12 mouse cellular contexts compared by ENCODE assay signal in the genomic region with DNA sequence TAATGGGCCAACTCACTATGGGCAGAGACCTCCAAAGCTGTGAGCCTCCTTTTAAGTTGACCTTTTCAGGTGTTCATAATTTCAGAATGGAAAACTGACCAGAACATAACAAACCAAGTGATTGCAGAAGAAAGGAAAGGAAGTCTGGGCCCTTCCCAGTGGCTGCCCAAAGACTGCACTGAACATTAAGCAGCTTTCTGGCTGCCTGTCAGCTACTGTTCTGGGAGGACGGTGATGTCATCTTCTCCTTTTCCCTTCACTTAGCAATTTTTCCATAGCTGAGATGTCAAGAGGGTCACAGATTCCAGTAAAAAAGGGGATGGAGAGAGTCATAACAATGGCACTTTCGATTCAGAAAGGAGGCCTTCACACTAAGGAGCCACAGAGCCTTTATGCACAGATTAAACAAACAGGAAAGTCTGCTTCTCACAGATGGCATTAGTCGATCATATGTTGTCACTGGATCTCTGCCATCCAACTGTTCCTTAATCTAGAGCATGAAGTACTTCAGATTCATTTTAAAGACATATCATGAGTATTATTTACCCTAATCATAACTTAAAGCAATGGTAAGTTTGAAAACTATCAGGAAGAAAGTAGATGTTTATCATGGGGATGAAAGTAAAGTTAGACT.
DNase-seq lines count a peak whose midpoint lies in the region; ATAC-seq and TF ChIP-seq lines count a peak whose summit lies in the region.
"Had no signal": no experiment of that assay in that cellular context is flagged by ENCODE, and none has a peak within 500 bp of the region (broad histone marks: within the 10 kb centered on the region; RNA-seq: fewer than 3 reads in every experiment).

No protein-coding gene starts in this region.

- DNase-seq in heart, adult 2 months = no peak
- DNase-seq in adipocyte (ENCODE audit: low spot score) = peak; percentile 42
- peak; percentile 9 to 29 for DNase-seq in cerebellum, postnatal 36 days
- DNase-seq in layer of hippocampus, adult 8-10 months (ENCODE audit: low spot score in 2 of 2) = peak; percentile 47 to 71
- DNase-seq in ovary, postnatal 10 days (ENCODE audit: low spot score) = no peak
- no peak for DNase-seq in kidney, postnatal 10 days

- WGBS in heart, embryonic 12.5 days = 41% methylated on average over 3 of the region's 3 CpGs
- 27% methylated on average over 3 of the region's 3 CpGs for whole genome bisulfite sequencing in heart, adult 2 months

- no peak for TF ChIP-seq EP300 in heart, adult 2 months (IDR thresholded peaks at IDR 0.05; ENCODE audit: insufficient read depth, low read depth, low read length)

- no peak for TF ChIP-seq POLR2A in heart, adult 2 months (IDR thresholded peaks at IDR 0.05; ENCODE audit: insufficient read depth, low read depth, low read length)

- intact Hi-C loops in heart, adult 2 months (cut with DNase I) = no loop called here

- peak; percentile 73 for ATAC-seq in heart, embryonic 12.5 days (ENCODE audit: insufficient number of reproducible peaks, low FRiP score)

- H3K4me3 ChIP-seq in heart, embryonic 12.5 days = no peak overlapping the region
- H3K4me3 ChIP-seq in heart, adult 2 months = no peak overlapping the region
- H3K4me3 ChIP-seq: embryonic facial prominence, embryonic 12.5 days; kidney, embryonic 15.5 days; liver, embryonic 15.5 days; megakaryocyte, embryonic 14.5 days had no signal

- no peaks in the 10 kb centered on the region for H3K79me2 ChIP-seq in heart, adult 2 months (replicated peaks; ENCODE audit: control insufficient read depth, insufficient read depth, low read length)

- no peaks in the 10 kb centered on the region for H3K27me3 ChIP-seq in heart, embryonic 12.5 days (replicated peaks)
- H3K27me3 ChIP-seq in heart, adult 2 months (ENCODE audit: control insufficient read depth, insufficient read depth, low read length) = no peaks in the 10 kb centered on the region
- H3K27me3 ChIP-seq: embryonic facial prominence, embryonic 12.5 days; kidney, embryonic 15.5 days; liver, embryonic 15.5 days; megakaryocyte, embryonic 14.5 days had no signal

- no peak for TF ChIP-seq CTCF in heart, adult 2 months (IDR thresholded peaks at IDR 0.05)

- H3K9me3 ChIP-seq in heart, embryonic 12.5 days (replicated peaks) = no peaks in the 10 kb centered on the region
- H3K9me3 ChIP-seq: embryonic facial prominence, embryonic 12.5 days; kidney, embryonic 15.5 days; liver, embryonic 15.5 days had no signal

- no peaks in the 10 kb centered on the region for H3K36me3 ChIP-seq in heart, embryonic 12.5 days
- H3K36me3 ChIP-seq in heart, adult 2 months (ENCODE audit: control insufficient read depth, insufficient read depth, low read length) = no peaks in the 10 kb centered on the region
- H3K36me3 ChIP-seq: embryonic facial prominence, embryonic 12.5 days; kidney, embryonic 15.5 days; liver, embryonic 15.5 days had no signal

- no peak overlapping the region for H3K9ac ChIP-seq in heart, embryonic 12.5 days
- H3K9ac ChIP-seq in heart, adult 2 months (ENCODE audit: low read depth, low read length) = no peak overlapping the region
- H3K9ac ChIP-seq: embryonic facial prominence, embryonic 12.5 days; hindbrain, embryonic 14.5 days; kidney, embryonic 15.5 days; liver, embryonic 15.5 days had no signal

- H3K4me1 ChIP-seq in heart, embryonic 12.5 days (replicated peaks) = no peaks in the 10 kb centered on the region; the same call in 1 of the 2 replicates
- H3K4me1 ChIP-seq in heart, adult 2 months (ENCODE audit: control insufficient read depth, insufficient read depth, low read length) = peaks cover 2% of the 10 kb centered on the region
- H3K4me1 ChIP-seq: embryonic facial prominence, embryonic 12.5 days; kidney, embryonic 15.5 days; liver, embryonic 15.5 days; megakaryocyte, embryonic 14.5 days had no signal

- no peak overlapping the region for H3K4me2 ChIP-seq in heart, embryonic 12.5 days
- H3K4me2 ChIP-seq: embryonic facial prominence, embryonic 12.5 days; hindbrain, embryonic 14.5 days; kidney, embryonic 15.5 days; liver, embryonic 15.5 days had no signal

- H3K27ac ChIP-seq in heart, embryonic 12.5 days (ENCODE audit: poor library complexity, severe bottlenecking) = peak overlapping the region; percentile 55; the same call in 1 of the 2 replicates
- H3K27ac ChIP-seq in heart, adult 2 months = no peak overlapping the region
- H3K27ac ChIP-seq: embryonic facial prominence, embryonic 12.5 days; hindbrain, embryonic 14.5 days; kidney, embryonic 15.5 days; liver, embryonic 15.5 days had no signal

Comparison
In these comparisons a context has a peak if more than half of its experiments do, and no peak if none do; other contexts are left out.
1. DNase-seq: peak in adipocyte (single experiment), cerebellum, postnatal 36 days (2 of 2) and layer of hippocampus, adult 8-10 months (2 of 2); none in heart, adult 2 months (0 of 2), ovary, postnatal 10 days (single experiment) and kidney, postnatal 10 days (single experiment).